Mouse (Mus musculus): Measurements from ENCODE around the gene Srl.
"Not testable (repeated sequence)": the region's sequence is repeated elsewhere in the genome, so short reads cannot be mapped to it uniquely, and the experiment has no call there.

The Srl gene

GRCm38 (mm10) chr16:4541501-4542198, at the start of gene Srl:
Gene Srl (minus strand): TSS chr16:4541816.
- DNase-seq = peak; percentile 100

- no peak for DNase-seq
These were observed 48.6 kb upstream of the Srl start for GRCm38 (mm10) chr16:4590236-4590635.

GRCm38 (mm10) chr16:4587516-4588210, 46.0 kb upstream of the Srl start:
- DNase-seq = no peak

GRCm38 (mm10) chr16:4586531-4587123, 45.0 kb upstream of the Srl start:
- DNase-seq = peak; percentile 100

- no peak for DNase-seq
These were observed 44.3 kb upstream of the Srl start for GRCm38 (mm10) chr16:4585642-4586530.

GRCm38 (mm10) chr16:4584438-4584837, 42.8 kb upstream of the Srl start:
- DNase-seq = no peak

- DNase-seq = no peak
These were observed 42.2 kb upstream of the Srl start for GRCm38 (mm10) chr16:4583807-4584206.

- not testable (repeated sequence) for DNase-seq
These were observed 39.6 kb upstream of the Srl start for GRCm38 (mm10) chr16:4581179-4581578.

GRCm38 (mm10) chr16:4578630-4579029, 37.0 kb upstream of the Srl start:
- no peak for DNase-seq

- no peak for DNase-seq
These were observed 35.3 kb upstream of the Srl start for GRCm38 (mm10) chr16:4576873-4577272.

GRCm38 (mm10) chr16:4576038-4576437, 34.4 kb upstream of the Srl start:
- no peak for DNase-seq

- DNase-seq = peak; percentile 43
These were observed 29.1 kb upstream of the Srl start for GRCm38 (mm10) chr16:4570737-4571136.

- DNase-seq = peak; percentile 94
These were observed 26.3 kb upstream of the Srl start for GRCm38 (mm10) chr16:4567912-4568311.

GRCm38 (mm10) chr16:4560145-4560952, 18.7 kb upstream of the Srl start:
- DNase-seq = peak; percentile 75

- DNase-seq = peak; percentile 93
These were observed 18.1 kb upstream of the Srl start, which contains the start of gene Tfap4 for GRCm38 (mm10) chr16:4559715-4560144. Gene Tfap4 (minus strand): TSS chr16:4559854.

- peak; percentile 80 for DNase-seq
These were observed 17.5 kb upstream of the Srl start for GRCm38 (mm10) chr16:4558980-4559631.

- peak; percentile 96 for DNase-seq
These were observed 16.9 kb upstream of the Srl start for GRCm38 (mm10) chr16:4558384-4558979.

GRCm38 (mm10) chr16:4557949-4558348, 16.3 kb upstream of the Srl start:
- peak; percentile 74 for DNase-seq

- DNase-seq = peak; percentile 10
These were observed 15.5 kb upstream of the Srl start for GRCm38 (mm10) chr16:4557085-4557484.

- no peak for DNase-seq
These were observed 13.9 kb upstream of the Srl start for GRCm38 (mm10) chr16:4555555-4555954.

All from embryo, embryonic 11 days (tissue).